8 mouse cellular contexts compared by ENCODE assay signal in genomic region chr13:46727038-46727836, GRCm38 (mm10). TPM values are rescaled to one million over a fixed set of nuclear protein-coding genes. Genes with fewer than 3 reads are reported as not detected.
DNase-seq lines count a peak whose midpoint lies in the region; ATAC-seq and TF ChIP-seq lines count a peak whose summit lies in the region.

No protein-coding gene starts in this region.

- no peaks in the 10 kb centered on the region for H3K9me3 ChIP-seq in E14TG2a.4 (ENCODE audit: low read length)
- H3K9me3 ChIP-seq in forebrain, postnatal 0 days (ENCODE audit: low read length) = no peaks in the 10 kb centered on the region

- H3K27ac ChIP-seq in bone marrow, adult 2 months (ENCODE audit: control insufficient read depth, insufficient read depth, low read depth, low read length, poor library complexity) = peak overlapping the region; percentile 95
- H3K27ac ChIP-seq in forebrain, postnatal 0 days (ENCODE audit: low read depth, low read length) = peak overlapping the region; percentile 96

- peak; percentile 79 for ATAC-seq in forebrain, postnatal 0 days

- TF ChIP-seq CTCF in E14TG2a.4 (conservative IDR thresholded peaks at IDR 0.05; ENCODE audit: low read length) = no peak
- TF ChIP-seq CTCF in bone marrow, adult 2 months (IDR thresholded peaks at IDR 0.05; ENCODE audit: control insufficient read depth, insufficient read depth, low read length) = no peak
- peak; percentile 22; the same call in 1 of the 2 replicates for TF ChIP-seq CTCF in forebrain, postnatal 0 days (IDR thresholded peaks at IDR 0.05; ENCODE audit: low read depth)

- peaks cover 53% of the 10 kb centered on the region for H3K4me1 ChIP-seq in E14TG2a.4 (replicated peaks; ENCODE audit: low read depth, low read length)
- H3K4me1 ChIP-seq in bone marrow, adult 2 months (ENCODE audit: control insufficient read depth, insufficient read depth, low read length) = peaks cover 1% of the 10 kb centered on the region; the same call in 1 of the 2 replicates
- peaks cover 3% of the 10 kb centered on the region; the same call in 1 of the 2 replicates for H3K4me1 ChIP-seq in forebrain, postnatal 0 days (ENCODE audit: insufficient read depth)

- peak; percentile 56 for DNase-seq in forebrain, postnatal 0 days
- DNase-seq in heart, postnatal 25 days (ENCODE audit: low spot score) = peak; percentile 47
- DNase-seq in layer of hippocampus, postnatal 36 days = peak; percentile 55 to 64
- DNase-seq in lung, postnatal 14 days = peak; percentile 60
- DNase-seq in ovary, postnatal 10 days (ENCODE audit: low spot score) = peak; percentile 53
- peak; percentile 71 for DNase-seq in thymus, postnatal 25 days

- peak; percentile 3; the same call in 1 of the 2 replicates for TF ChIP-seq POLR2A in bone marrow, adult 2 months (IDR thresholded peaks at IDR 0.05; ENCODE audit: borderline replicate concordance, control insufficient read depth, low read depth, low read length)

- WGBS in bone marrow, adult 2 months = under 1% methylated on average over 83 of the region's 85 CpGs
- 6% methylated on average over 77 of the region's 85 CpGs for WGBS in forebrain, postnatal 0 days

- intact Hi-C loops in heart, postnatal 25 days (cut with DNase I) = loop anchor here (5.0 kb wide), 1 partner anchor 70 kb away; no protein-coding TSS in a partner anchor

- H3K36me3 ChIP-seq in E14TG2a.4 (ENCODE audit: insufficient read depth, low read length) = peaks cover 11% of the 10 kb centered on the region; the same call in 1 of the 2 replicates
- no peaks in the 10 kb centered on the region for H3K36me3 ChIP-seq in forebrain, postnatal 0 days (ENCODE audit: insufficient read depth)

- peak overlapping the region; percentile 88 for H3K9ac ChIP-seq in forebrain, postnatal 0 days

- H3K4me3 ChIP-seq in E14TG2a.4 (replicated peaks; ENCODE audit: low read length) = peak overlapping the region; percentile 98
- H3K4me3 ChIP-seq in bone marrow, adult 2 months (replicated peaks; ENCODE audit: control insufficient read depth, low read depth, low read length) = peak overlapping the region; percentile 93
- H3K4me3 ChIP-seq in forebrain, postnatal 0 days (ENCODE audit: low read depth, low read length) = peak overlapping the region; percentile 94

- peak overlapping the region; percentile 71 for H3K4me2 ChIP-seq in forebrain, postnatal 0 days (ENCODE audit: low read depth)

- no peaks in the 10 kb centered on the region for H3K27me3 ChIP-seq in E14TG2a.4 (ENCODE audit: insufficient read depth, low read length)
- no peaks in the 10 kb centered on the region for H3K27me3 ChIP-seq in forebrain, postnatal 0 days (ENCODE audit: insufficient read depth, low read length)

RNA-seq across cellular contexts. Expression of gene Nup153, which starts 0.5 kb away (rescaled TPM):
- polyA plus RNA-seq in bone marrow, adult 2 months (2011; ENCODE audit: insufficient read depth, insufficient read length, low replicate concordance, missing spikeins) = 26.7 and 46.7 TPM in 2 replicates
- 60.6 and 62.4 TPM in 2 replicates for total RNA-seq in forebrain, postnatal 0 days (2014; rRNA removed)
- polyA plus RNA-seq in forebrain, postnatal 0 days (2015; fragmentation: Nextera tagmentation; extraction: Ambion mirVana) = 7.3 and 11.5 TPM in 2 replicates
- total RNA-seq in heart, postnatal 25 days (2021) = 10 to 100 TPM; 29.4 to 39.3 TPM
- total RNA-seq in layer of hippocampus, postnatal 36 days (2021) = 10 to 100 TPM; 48.8 to 59.2 TPM

RNA-seq across cellular contexts. Expression of gene Fam8a1, which starts 57.9 kb away (rescaled TPM):
- polyA plus RNA-seq in bone marrow, adult 2 months (2011; ENCODE audit: insufficient read depth, insufficient read length, low replicate concordance, missing spikeins) = 4.7 and 7.4 TPM in 2 replicates
- total RNA-seq in forebrain, postnatal 0 days (2014; rRNA removed) = 63.0 and 73.8 TPM in 2 replicates
- 13.6 and 18.8 TPM in 2 replicates for polyA plus RNA-seq in forebrain, postnatal 0 days (2015; fragmentation: Nextera tagmentation; extraction: Ambion mirVana)
- 10 to 100 TPM; 31.0 to 37.0 TPM for total RNA-seq in heart, postnatal 25 days (2021)
- 10 to 100 TPM; 75.8 to 80.9 TPM for total RNA-seq in layer of hippocampus, postnatal 36 days (2021)

Comparison
In these comparisons a context has a peak if more than half of its experiments do, and no peak if none do; other contexts are left out.
1. Peak in every context shown above with its lines: DNase-seq, ATAC-seq, H3K4me3 ChIP-seq and H3K27ac ChIP-seq.